Mouse (Mus musculus): ENCODE results near the gene Spesp1. TPM values are rescaled to one million over a fixed set of nuclear protein-coding genes. Genes with fewer than 3 reads are reported as not detected.

Gene Spesp1
- not detected in 2 replicates for polyA plus RNA-seq (2012; rRNA removed)

DNA sequence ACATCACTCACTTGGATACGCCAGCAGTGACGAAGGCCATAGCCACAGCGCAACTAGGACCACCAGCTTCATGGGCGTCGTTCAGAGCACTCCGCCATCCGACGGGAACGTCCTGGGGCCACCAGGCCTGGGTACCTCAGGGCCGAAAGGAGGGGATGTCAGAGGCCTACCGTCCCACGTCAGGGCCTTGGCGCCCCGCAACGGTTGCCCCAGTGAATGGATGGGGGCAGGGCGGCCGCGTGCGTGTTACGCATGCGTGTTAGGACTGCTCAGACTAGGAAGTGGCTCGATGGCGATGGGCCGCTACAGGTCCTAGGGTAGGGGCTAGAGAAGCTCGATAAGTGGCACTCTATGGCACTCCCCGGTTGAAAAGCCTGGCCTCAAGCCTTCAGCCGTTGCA is at the start of gene Spesp1:
Spesp1 (minus strand) TSS at position 218 of the 400 bp plus-strand sequence.

Other genes starting within 250 kb of the Spesp1 start
- 0.39 and 0.74 TPM in 2 replicates for gene Glce, start 159.6 kb downstream of the Spesp1 start, polyA plus RNA-seq (2012; rRNA removed)
- 2.9 and 4.0 TPM in 2 replicates for gene Anp32a, start 59.1 kb upstream of the Spesp1 start, polyA plus RNA-seq (2012; rRNA removed)

Data from stomach, adult 2 months (tissue).